Mouse (Mus musculus) retina, postnatal 7 days (tissue): ENCODE results near the gene Trim47.

Experiments
- DNase-seq: peaks from one replicate; pipeline ENCODE4 v3.0.0-alpha.2; 2012; ENCODE audit warnings: low read depth, low spot score

The Trim47 gene

DNA sequence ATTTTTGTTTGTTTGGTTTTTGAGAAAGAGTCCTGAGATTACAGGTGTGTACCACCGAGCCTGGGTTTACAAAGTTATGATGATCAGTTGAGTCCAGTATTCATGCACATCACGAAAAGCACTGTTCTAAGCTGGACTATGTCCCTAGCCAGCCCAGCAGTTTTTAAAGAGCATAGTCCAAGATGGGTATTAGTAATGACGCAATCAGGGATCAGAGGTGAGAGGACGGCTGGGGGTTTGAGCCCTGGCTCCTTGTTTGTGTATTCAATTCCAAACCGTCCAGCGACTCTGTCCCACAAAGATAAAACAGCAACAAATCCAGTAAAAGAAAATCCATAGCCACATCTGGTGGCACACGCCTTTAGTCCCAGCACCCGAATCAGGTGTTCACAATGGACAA lies 38.8 kb downstream of the Trim47 start:
- DNase-seq, result no peak

DNA sequence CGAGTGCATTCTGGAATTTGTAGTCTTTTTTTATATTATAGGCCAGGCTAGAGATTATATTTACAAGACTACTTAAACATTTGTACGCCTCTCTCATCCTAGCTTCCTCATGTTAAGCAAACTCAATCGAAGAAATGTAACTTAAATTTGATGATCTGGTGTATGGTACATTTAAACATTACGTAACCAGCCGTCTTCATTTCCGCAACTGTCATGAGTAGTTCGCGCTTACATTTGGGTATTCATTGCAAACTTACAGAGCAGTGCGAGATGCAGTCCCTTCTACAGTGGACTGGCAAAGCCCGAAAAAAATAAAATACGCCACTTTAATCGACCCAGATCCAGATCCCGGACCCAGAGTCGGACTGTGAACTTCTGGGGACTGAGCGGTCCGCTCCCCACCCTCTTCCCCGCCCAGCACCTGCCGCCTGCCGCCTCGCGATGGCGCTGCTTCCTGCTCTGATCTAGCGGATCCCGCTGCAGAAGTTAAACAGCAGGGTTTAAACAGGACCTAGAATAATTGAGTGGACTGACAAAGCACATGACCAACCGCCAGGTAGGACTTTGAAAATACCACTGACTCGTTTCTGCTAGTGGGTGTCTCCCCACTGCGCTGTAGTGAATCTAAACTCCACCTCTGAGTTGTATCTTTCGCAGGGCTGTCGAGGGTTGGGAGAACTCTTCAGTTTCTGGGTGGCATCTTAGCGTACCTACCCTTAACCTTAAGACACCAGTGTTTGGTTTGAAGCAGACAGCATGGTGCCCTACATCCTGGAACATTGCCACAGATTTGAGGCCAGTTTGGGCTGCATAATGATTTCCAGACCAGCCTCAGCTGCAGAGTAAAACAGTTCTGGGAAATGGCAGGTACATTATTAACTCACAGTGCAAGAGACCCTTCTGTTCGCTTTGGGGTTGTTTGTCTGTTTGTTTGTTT lies 39.5 kb downstream of the Trim47 start:
- peak; percentile 66 for DNase-seq

DNA sequence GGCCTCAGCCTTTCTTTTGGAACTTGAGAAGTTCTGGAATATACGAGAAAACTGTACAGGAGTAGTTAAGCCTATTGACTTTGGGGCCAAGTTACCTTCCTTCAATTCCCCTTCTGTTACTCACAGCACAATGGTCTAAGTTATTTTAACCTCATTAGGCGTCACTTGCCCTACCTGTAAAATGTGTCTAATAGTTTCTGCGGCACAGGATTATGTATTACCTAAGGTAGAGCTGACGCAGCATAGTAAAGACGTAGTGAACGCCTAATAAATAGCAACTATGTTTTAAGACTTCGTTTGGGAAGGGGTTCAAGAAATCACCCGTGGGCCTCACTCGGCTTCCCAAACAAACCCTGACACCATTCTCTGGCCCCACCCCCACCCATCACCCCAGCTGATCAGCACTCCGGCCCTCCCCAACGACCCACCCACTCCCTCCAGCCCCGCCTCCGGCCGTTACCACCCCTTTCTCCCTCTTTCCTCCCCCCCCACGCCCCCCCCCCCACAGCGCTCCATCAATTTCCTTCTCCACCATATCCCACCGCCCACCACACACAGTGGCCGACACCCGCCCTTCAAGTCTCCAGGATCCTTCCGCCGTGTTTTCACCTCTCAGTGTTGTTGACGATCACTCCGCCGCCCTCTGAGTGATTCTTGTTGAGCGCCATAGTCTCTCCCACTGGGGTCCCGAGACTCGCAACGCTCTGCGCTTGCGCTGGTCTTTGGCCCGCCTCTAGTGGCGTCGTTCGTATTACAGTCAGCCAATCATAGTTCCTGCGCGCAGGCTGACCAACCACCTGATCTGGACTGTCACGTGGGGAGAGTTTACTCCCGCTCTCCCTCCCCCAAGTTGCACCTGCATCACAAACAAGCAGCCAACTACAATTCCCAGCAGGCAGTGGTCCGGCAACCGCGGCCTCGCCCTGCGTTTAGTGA lies 40.5 kb downstream of the Trim47 start, which contains the start of gene Wbp2:
Gene Wbp2 (minus strand): TSS at position 738 of the 936 bp plus-strand sequence.
- peak; percentile 99 for DNase-seq

DNA sequence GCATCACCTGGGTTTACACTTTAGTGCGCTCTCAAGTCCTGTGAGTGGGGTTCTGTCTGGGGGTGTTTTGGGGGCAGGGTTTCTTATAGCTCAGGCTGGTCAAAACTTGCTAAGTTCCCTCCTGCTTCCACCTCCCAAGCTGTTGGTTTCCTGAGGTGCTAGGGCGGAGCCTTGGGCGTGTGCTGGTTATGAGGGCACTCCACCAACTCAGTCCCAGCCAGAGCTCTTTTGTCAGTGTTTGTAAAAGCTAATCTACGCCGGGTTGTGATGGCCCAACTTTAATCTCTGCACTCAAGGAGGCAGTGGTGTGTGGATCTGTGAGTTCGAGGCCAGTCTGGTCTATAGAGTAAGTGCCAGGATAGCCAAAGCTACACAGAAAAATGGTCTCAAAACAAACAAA lies 42.8 kb downstream of the Trim47 start:
- DNase-seq, result no peak

DNA sequence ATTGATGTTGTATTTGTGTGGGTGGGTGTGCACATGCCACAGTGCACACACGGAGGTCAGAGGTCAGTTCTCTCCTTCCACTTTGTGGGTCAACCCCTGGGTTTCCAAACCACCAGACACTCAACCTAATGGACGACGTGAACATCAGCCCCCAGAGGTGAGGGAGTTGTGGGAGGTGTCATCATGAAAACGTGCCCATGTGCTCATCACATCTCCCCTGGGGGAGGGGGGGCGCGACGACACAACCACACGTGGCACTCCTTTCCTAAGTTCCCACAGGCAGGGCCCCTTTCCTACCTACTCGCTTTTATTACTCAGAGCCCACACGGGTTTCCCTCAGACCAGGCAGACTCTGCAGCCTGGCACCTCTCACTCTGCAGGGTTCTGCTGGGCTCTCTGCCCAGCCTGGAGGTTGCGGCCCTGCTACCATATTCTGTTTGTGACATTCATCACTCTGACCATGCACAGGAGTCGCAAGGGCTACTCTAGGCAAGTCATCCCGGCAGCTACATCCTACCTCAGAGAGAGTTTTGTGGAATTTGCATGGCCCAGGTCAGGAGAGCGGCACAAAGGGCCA lies 43.8 kb downstream of the Trim47 start:
- DNase-seq, result no peak

DNA sequence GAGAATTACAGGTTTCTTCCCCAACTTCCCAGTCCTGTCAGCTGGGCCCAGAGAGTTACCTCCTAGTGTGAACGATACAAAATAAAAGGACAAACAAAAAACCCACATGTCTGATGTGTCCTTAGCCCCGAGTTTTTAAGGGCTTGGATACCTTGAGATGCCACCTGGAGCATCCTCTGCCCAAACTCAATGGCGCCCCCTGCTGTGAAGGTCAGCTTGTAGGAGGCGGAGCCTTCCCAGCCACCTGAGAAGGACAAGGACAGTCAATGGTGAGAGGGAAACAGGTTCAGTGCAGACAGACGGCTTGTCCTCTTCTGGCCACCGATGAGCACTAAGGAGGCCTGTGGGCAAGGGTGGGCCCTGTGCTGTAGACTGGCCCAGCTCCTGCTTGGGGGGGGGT lies 45.9 kb downstream of the Trim47 start:
- no peak for DNase-seq

DNA sequence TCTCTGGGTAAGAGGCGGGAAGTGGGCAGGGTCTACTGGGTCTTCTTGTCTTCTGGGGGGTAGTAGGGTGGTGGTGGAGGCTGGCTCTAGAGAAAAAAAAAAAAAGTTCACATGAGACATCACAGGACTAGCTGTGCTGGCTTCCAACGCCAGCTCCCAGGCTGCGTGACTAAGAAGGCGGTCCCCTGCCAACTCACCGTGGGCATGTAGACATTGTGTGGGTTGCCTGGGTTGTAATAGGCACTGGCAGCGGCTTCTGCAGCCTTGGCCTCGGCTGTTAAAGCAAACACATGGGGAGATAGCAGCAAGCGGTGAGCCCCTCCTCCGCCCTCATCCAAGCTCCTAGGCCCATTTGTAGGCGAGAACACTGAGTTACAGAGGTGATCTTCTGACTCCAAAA lies 47.5 kb downstream of the Trim47 start:
- no peak for DNase-seq

DNA sequence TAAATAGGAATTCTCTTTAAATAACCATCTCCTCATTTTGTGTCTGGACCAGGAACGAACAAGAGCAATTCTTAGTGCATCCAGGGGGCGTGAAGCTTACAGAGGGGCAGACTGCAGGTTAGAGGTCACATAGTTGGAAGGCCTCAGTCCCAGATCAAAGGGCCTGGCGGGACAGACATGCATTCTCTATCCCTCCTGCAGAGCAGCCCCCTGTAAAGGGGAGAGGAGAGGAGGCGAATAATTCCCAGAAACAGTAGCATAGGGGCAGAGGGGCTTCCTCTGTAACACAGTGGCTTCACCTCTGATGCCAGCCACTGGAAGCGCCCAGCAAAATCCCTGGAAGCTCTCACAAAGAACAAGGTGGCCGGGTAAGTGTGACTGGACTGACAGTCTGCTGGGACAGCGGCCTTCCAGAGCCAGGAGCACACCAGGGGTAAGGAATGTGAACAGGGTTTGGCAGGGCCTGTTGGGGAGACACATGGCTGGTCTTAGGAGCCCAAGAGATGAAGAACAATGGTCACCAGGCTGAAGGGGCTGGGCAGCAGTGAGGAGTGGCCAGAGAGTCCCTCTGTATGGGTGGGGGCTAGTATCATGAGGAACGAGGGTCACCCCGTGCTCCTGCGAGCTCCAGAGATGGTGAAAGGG lies 48.2 kb downstream of the Trim47 start:
- DNase-seq, result no peak

DNA sequence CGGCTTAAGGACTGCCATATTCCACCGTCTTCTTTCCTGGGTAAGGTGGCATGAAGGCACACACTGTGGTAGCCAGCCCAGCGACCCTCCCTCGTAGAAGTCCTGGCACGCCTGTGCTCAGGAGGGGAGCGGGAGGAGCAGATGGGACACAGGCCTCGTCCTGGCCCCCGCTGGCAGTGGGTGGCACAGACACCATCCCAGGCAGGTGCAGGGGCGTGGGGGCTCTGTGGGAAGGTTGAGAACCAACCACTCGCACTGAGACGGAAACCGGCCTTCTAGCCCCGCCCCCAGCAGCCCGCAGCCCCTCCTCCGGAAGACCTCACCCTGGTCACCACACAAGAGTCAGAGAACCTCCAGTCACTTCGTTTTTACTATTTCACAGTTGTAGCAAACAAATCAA lies 48.8 kb downstream of the Trim47 start:
- DNase-seq, result no peak

DNA sequence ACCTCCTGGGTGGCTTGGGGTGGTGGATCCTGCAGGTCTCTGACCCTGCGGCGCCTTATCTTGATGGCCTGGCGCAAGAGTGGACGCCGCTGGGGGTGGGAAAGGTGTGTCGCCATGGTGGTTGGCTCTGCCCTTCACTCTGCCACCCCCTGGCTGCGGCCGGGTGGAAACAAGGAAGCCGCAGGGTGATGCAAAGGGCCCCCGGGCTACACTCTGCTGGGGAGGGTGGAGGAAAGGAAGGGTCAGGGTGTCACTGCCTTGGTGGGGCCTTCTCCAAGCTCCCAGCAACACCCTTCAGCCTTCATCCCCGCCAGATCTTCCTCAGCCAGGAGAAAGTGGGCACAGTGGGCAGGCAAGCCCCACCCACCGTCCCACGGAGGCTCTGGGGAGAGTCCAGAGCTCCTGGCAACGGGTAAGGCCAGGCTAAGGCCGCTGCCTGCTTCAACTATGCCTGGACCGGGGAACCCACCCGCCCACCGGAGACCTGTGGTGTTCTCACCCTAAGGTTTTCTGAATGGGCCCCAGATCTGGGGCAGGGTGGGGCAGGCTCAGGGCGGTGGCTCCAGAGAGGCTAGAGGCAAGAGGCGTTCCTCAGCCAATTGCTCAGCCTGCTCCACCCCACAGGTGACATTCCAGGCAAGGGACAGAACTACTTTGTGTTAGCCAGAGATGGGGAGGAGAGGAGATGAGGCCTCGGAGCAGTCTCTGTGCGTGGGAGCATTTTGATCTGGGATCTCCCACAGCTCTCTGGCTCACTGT lies 49.4 kb downstream of the Trim47 start, which contains the start of gene Unc13d:
Gene Unc13d (minus strand): TSS at position 516 of the 759 bp plus-strand sequence.
- DNase-seq, result no peak

DNA sequence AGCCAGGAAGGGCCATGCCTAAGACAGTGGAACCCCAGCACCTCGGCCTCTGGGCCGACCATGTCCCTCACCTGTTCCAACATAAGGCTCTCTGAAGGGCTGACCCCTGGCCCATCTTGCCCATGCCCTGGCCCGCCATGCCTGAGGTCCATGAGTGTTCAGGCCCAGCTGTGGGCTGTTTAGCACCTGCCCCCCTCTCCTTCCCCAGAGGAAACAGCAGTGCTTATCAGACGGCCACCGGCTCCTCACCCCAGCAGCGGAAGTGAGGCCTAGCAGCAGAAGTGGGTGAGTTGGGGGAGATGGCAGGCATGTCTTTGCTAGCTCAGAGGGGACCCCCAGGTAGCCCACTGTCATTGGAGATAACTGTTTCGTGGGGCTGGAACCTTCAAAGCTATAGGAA lies 50.2 kb downstream of the Trim47 start:
- DNase-seq, result no peak

DNA sequence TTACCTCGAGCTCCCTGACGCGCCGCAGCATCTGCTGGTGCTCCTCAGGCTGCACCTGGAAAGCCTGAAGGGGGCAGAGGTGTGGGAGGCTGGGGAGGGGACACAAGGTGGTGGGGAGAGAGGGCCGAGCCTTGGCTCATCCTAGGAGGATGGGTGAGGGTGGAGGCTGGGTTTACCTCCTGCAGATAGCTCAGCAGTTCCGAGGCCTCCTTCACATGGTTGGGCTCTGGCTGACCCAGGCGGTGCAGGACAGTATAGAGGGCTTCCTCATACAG lies 50.8 kb downstream of the Trim47 start:
- no peak for DNase-seq

DNA sequence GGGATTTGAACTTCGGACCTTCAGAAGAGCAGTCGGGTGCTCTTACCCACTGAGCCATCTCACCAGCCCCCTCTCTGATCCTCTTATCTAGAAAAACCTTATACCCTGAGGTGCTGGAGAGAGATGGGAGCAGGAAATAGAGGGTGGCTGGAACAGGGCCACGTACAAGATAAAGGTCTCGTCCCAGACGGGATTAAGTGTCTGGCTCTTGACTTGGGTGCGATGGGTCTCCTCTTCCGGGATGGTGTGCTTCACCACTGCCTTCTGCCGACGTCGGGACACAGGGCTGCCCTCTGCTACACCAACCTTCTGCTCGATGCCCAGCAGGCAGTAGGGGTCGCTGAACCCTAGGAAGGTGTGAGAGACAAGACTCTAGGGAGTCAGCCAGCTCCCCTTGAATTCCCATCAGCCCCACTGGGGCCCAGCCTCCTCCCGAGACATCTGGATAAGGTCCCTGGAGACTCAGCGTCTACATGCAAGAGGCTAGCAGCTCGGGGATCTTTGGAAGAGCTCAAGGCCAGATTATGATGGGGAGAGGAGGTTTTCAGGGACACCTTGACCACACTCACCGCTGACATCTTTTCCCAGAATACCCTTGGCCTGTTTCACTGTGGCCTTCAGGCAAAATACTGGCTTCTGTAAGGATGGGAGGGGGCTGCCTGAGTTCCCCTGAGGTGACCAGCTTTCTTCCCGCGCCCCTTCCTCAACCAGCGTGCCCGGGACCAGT lies 51.3 kb downstream of the Trim47 start:
- no peak for DNase-seq

DNA sequence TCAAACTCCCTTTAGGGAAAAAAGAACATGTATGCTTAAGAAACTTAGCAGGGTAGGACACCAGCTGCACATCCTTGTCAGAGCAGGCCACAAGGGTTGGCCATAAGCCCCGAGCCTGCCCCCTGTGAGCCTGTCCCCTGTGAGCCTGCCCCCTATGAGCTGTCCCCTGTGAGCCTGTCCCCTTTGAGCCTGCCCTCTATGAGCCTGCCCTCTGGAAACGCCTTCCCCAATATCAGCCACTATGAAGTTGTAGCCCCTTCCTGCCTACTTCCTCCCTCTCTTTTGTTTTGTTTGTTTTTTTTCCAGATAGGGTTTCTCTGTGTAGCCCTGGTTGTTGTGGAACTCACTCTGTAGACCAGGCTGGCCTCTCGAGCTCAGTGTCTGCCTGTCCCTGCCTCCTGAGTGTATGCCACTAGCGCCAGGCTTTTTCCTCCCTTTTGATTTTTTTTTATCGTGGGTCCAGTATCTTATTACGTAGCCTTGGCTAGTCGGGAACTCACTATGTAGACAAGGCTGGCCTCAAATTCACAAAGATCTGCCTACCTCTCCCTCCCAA lies 52.5 kb downstream of the Trim47 start:
- DNase-seq, result no peak

DNA sequence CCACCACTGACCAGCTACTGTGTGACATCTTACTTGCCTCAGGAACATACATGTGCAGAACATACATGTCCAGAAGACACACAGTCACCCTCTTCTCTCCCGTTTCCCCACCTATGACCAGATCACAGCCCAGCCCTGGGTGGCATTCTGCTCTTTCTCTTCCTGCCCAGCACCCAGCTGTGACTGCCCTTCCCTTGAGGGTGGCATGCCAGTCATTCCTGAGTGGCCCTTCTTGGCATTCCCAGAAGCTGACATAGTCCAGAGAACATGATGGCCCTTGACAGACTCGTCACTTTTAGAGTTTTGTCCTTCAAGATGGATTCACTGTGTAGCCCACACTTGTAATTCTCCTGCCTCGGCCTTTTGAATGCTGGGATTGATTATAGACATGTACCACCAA lies 54.4 kb downstream of the Trim47 start:
- no peak for DNase-seq

DNA sequence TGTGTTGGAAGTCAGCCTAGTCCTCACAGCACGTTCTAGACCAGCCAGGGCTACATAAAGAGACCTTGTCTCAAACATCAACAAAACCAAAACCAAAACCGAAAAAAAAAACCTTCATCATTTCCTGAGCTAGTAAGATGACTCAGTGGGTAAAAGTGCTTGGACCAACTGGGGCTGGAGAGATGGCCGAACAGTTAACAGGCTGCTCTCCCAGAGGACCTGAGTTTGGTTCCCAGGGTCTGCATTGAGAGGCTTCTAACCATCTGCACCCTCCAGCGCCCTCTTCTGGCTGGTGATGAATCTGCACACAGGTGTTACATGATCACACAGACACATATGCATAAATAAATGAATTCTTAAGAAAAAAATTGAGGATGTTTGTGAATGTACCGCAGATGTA lies 55.5 kb downstream of the Trim47 start:
- no peak for DNase-seq

DNA sequence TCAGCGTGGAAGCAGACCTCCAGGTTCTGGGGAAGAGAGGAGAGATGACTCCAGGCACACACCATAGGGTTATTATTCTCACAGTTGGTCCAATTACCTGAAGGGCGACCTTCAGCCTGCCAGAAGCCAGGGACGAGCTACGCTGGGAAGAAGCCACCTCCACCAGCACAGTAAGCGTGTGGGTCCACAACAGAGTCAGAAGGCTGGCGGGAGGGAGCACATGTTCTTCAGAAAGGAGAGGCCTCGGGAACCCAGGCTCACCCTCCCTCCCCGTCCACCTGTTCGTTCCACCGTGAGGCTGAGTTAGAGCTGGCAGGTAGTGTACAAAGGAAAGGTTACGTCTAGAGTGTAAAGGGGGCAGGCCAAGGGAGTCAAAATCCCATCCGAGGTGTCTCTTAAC lies 61.7 kb downstream of the Trim47 start:
- no peak for DNase-seq

DNA sequence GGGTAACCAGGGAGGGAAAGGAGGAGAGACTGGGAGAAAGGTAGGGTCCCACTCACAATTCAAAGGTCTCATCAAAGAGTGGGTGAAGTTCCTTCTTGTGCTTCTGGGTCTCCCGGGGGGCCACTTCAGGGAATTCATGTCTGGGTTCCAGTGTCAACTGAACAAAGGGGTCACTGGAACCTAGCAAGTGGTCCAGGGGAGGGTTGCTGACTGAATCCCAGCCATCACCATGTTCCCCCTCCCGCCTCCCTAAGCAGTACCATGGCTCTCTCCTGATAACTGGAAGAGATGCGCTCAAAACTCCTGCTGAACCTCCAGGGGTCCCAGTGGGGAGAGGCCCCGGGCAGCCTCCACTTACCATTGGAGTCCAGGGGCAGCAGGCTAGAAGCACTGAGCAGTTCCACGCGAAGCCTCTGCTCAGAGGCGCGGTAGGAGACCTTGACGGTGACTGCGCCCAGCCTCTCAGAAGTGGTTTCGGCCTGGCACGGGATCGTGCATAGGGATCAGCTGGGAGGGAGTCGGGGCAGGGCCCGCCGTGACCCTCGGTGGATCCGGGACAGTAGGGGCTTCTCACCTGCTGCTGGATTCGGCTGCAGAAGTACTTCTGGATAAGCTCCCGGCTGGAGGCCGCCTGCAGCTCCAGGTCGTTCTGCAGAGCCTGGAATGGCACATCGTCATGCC lies 62.7 kb downstream of the Trim47 start:
- DNase-seq, result no peak

DNA sequence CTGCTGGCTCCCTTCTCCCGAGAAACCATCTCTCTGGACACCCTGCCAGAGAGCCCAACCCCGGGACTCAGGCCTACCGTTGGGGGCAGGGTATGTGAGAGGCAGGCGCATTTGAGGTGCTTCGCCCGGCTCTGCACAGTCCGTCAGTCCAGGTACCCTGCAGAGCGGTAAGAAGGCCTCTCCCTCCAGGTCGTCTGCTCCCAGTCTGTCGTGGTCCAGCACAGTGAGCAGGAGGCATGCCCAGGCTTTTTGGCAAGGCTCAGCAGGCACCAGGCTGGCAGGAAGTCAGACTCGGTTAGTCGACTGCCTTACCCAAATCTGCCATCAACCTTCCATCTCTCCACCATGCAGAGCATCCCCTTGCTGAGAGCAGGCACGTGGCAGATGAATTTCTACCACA lies 63.4 kb downstream of the Trim47 start:
- no peak for DNase-seq
